Mouse (Mus musculus) right cerebral cortex, postnatal 10 days (tissue): ENCODE measurements around the gene Il17rb.

Experiments
- DNase-seq, 2 experiments: peaks; one replicate each; pipeline ENCODE4 v3.0.0; 2021; ENCODE audit warnings: low spot score in 2 of 2

Il17rb gene

GRCm38 (mm10) chr14:30008733-30009575, at the start of gene Il17rb, which contains the start of gene Chdh:
Il17rb (minus strand) TSS chr14:30008896.
Chdh (plus strand) TSS chr14:30009023.
- peak; percentile 48 to 52 for DNase-seq

- DNase-seq = peak; percentile 75 to 80
Measured at GRCm38 (mm10) chr14:30056031-30056766, 47.5 kb upstream of the Il17rb start.

GRCm38 (mm10) chr14:30054922-30055321, 46.2 kb upstream of the Il17rb start:
- DNase-seq = no peak

- DNase-seq = no peak
Measured at GRCm38 (mm10) chr14:30050280-30050679, 41.6 kb upstream of the Il17rb start.

- no peak for DNase-seq
Measured at GRCm38 (mm10) chr14:30048049-30048448, 39.4 kb upstream of the Il17rb start.

- DNase-seq = no peak
Measured at GRCm38 (mm10) chr14:30046976-30047375, 38.3 kb upstream of the Il17rb start.

- DNase-seq = no peak
Measured at GRCm38 (mm10) chr14:30045704-30046220, 37.1 kb upstream of the Il17rb start.

GRCm38 (mm10) chr14:30045239-30045638, 36.5 kb upstream of the Il17rb start:
- no peak for DNase-seq

GRCm38 (mm10) chr14:30043356-30043940, 34.8 kb upstream of the Il17rb start:
- DNase-seq = no peak

GRCm38 (mm10) chr14:30041836-30042235, 33.1 kb upstream of the Il17rb start:
- DNase-seq = no peak

- DNase-seq = no peak
Measured at GRCm38 (mm10) chr14:30039413-30039812, 30.7 kb upstream of the Il17rb start.

GRCm38 (mm10) chr14:30038431-30038830, 29.7 kb upstream of the Il17rb start:
- DNase-seq = peak; percentile 63 to 83

- DNase-seq = no peak
Measured at GRCm38 (mm10) chr14:30033405-30033804, 24.7 kb upstream of the Il17rb start.

- no peak for DNase-seq
Measured at GRCm38 (mm10) chr14:30027378-30027777, 18.7 kb upstream of the Il17rb start.

GRCm38 (mm10) chr14:30024387-30024786, 15.7 kb upstream of the Il17rb start:
- no peak for DNase-seq

- DNase-seq = no peak
Measured at GRCm38 (mm10) chr14:30022471-30022870, 13.8 kb upstream of the Il17rb start.

GRCm38 (mm10) chr14:30019792-30020575, 11.3 kb upstream of the Il17rb start:
- no peak for DNase-seq

GRCm38 (mm10) chr14:30019375-30019774, 10.7 kb upstream of the Il17rb start:
- DNase-seq = no peak

- DNase-seq = no peak
Measured at GRCm38 (mm10) chr14:30018846-30019245, 10.2 kb upstream of the Il17rb start.

- DNase-seq = no peak
Measured at GRCm38 (mm10) chr14:30018463-30018801, 9.7 kb upstream of the Il17rb start.

- DNase-seq = no peak
Measured at GRCm38 (mm10) chr14:30017794-30018462, 9.2 kb upstream of the Il17rb start.
